Mouse (Mus musculus) intestine, postnatal 0 days (tissue): ENCODE measurements at regions not wholly inside any gene's neighbourhood (a gene's known extent, or its start where the extent isn't known, plus 50 kb on each side); places are given as distances from the start of the nearest gene placed in this dataset.

Experiments
- ATAC-seq: fragments of 200-750 bp; cut with Nextera tagmentation; 2 replicates; pipeline ENCODE4 v1.8.0; 2017; ENCODE audit warnings: mild to moderate bottlenecking, moderate TSS enrichment, moderate library complexity
- H3K27ac ChIP-seq: fragments of 300-500 bp; sonication (generic); 2 replicates; pipeline ENCODE4 v1.5.1; 2014; ENCODE audit warnings: mild to moderate bottlenecking, low read depth, low read length, moderate library complexity
- H3K27me3 ChIP-seq: fragments of 300-500 bp; sonication (generic); replicated peaks from 2 replicates; pipeline ENCODE4 v1.6.1; 2014; ENCODE audit warnings: low read length, mixed read lengths; ENCODE audit not compliant: control insufficient read depth, insufficient read depth
- H3K36me3 ChIP-seq: fragments of 300-500 bp; sonication (generic); 2 replicates; pipeline ENCODE4 v1.6.1; 2014; ENCODE audit warnings: mild to moderate bottlenecking, moderate library complexity; ENCODE audit not compliant: control insufficient read depth, insufficient read depth
- H3K4me1 ChIP-seq: fragments of 300-500 bp; sonication (generic); replicated peaks from 2 replicates; pipeline ENCODE4 v1.6.1; 2014; ENCODE audit warnings: antibody characterized with exemption, low read length, mixed read lengths; ENCODE audit not compliant: control insufficient read depth, insufficient read depth
- H3K4me2 ChIP-seq: fragments of 300-500 bp; sonication (generic); replicated peaks from 2 replicates; pipeline ENCODE4 v1.6.1; 2014; ENCODE audit warnings: low read depth, mild to moderate bottlenecking, moderate library complexity
- H3K4me3 ChIP-seq: fragments of 300-500 bp; sonication (generic); 2 replicates; pipeline ENCODE4 v1.5.1; 2014; ENCODE audit warnings: low read depth, low read length
- H3K9ac ChIP-seq: fragments of 300-500 bp; sonication (generic); 2 replicates; pipeline ENCODE4 v1.6.1; 2014; ENCODE audit warnings: mild to moderate bottlenecking, low read depth, low read length
- H3K9me3 ChIP-seq: fragments of 300-500 bp; sonication (generic); 2 replicates; pipeline ENCODE4 v1.6.1; 2016; ENCODE audit warnings: mixed run types; ENCODE audit not compliant: control insufficient read depth
- CTCF ChIP-seq: sonication (generic); IDR thresholded peaks from 2 replicates; pipeline ENCODE4 v1.5.1; 2016; ENCODE audit warnings: low read depth, mild to moderate bottlenecking, control low read depth, antibody characterized with exemption, moderate library complexity
- WGBS: fragments of 180-500 bp; shearing (Covaris S2); extraction: QIAGEN DNeasy Blood & Tissue Kit; methylation state at CpG from one replicate; pipeline ENCODE4 v1.1.7; 2014; 5-methylcytosine and 5-hydroxymethylcytosine counted together

- Histone ChIP-seq H3K4me3 (no peak overlapping the region), H3K4me2 (no peak overlapping the region), H3K27me3 (no peaks in the 10 kb centered on the region), H3K27ac (no peak overlapping the region), H3K36me3 (no peaks in the 10 kb centered on the region), H3K4me1 (no peaks in the 10 kb centered on the region), H3K9me3 (no peaks in the 10 kb centered on the region), H3K9ac (no peak overlapping the region)
- 83% methylated on average over 1 of the region's 1 CpGs for WGBS
- no peak for ATAC-seq
- no peak for TF ChIP-seq CTCF
These were observed 419.4 kb downstream of the Rapgef2 start for GRCm38 (mm10) chr3:78866896-78867295.

- H3K4me3 ChIP-seq = no peak overlapping the region
- no peak overlapping the region for H3K9ac ChIP-seq
- no peaks in the 10 kb centered on the region for H3K9me3 ChIP-seq
- no peaks in the 10 kb centered on the region for H3K27me3 ChIP-seq
- 85% methylated on average over 9 of the region's 9 CpGs for WGBS
- H3K27ac ChIP-seq = no peak overlapping the region
- no peaks in the 10 kb centered on the region for H3K4me1 ChIP-seq
- no peak for ATAC-seq
- TF ChIP-seq CTCF = no peak
- H3K36me3 ChIP-seq = no peaks in the 10 kb centered on the region
- no peak overlapping the region for H3K4me2 ChIP-seq
These were observed 420.1 kb downstream of the Rapgef2 start for GRCm38 (mm10) chr3:78866083-78866726.

- H3K4me2 ChIP-seq = no peak overlapping the region
- WGBS = 93% methylated on average over 2 of the region's 2 CpGs
These were observed 423.3 kb downstream of the Rapgef2 start for GRCm38 (mm10) chr3:78863005-78863404.

GRCm38 (mm10) chr3:78846617-78847318 lies 439.5 kb downstream of the Rapgef2 start:
- Histone ChIP-seq H3K9me3 (no peaks in the 10 kb centered on the region), H3K9ac (no peak overlapping the region), H3K27ac (no peak overlapping the region), H3K4me3 (no peak overlapping the region), H3K4me1 (no peaks in the 10 kb centered on the region), H3K4me2 (no peak overlapping the region), H3K27me3 (no peaks in the 10 kb centered on the region), H3K36me3 (no peaks in the 10 kb centered on the region)
- 72% methylated on average over 7 of the region's 8 CpGs for WGBS
- no peak for ATAC-seq
- TF ChIP-seq CTCF = no peak

More at GRCm38 (mm10) chr3:78863005-78863404, 423.3 kb downstream of the Rapgef2 start:
- H3K9ac ChIP-seq = no peak overlapping the region
- no peaks in the 10 kb centered on the region for H3K36me3 ChIP-seq
- no peaks in the 10 kb centered on the region for H3K9me3 ChIP-seq
- no peaks in the 10 kb centered on the region for H3K4me1 ChIP-seq
- no peaks in the 10 kb centered on the region for H3K27me3 ChIP-seq
- no peak for TF ChIP-seq CTCF
- H3K4me3 ChIP-seq = no peak overlapping the region
- no peak for ATAC-seq
- no peak overlapping the region for H3K27ac ChIP-seq

DNA sequence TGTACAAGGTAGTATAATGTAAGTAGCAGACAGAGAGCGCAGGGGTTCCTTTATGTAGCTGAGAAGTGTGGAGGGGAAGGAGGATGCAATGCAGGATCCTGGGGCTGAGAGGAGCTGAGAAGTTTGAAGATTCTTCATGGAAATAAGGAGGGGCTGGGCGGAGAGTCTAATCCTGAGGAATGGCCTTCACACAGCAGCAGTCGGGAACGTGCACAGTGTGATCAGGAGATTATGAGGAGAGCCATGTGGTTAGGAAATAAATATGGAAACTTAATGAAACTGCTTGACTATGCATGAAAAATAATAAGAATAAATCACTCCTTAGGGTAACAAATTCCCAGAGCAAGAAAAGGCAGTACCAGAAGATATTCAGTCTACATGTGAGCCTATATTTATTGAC lies 445.1 kb downstream of the Rapgef2 start:
- Histone ChIP-seq H3K9me3 (no peaks in the 10 kb centered on the region), H3K4me3 (no peak overlapping the region), H3K36me3 (no peaks in the 10 kb centered on the region), H3K27me3 (no peaks in the 10 kb centered on the region), H3K4me1 (no peaks in the 10 kb centered on the region), H3K4me2 (no peak overlapping the region), H3K27ac (no peak overlapping the region), H3K9ac (no peak overlapping the region)
- no peak for TF ChIP-seq CTCF
- ATAC-seq = no peak
- WGBS = 68% methylated on average over 4 of the region's 4 CpGs

DNA sequence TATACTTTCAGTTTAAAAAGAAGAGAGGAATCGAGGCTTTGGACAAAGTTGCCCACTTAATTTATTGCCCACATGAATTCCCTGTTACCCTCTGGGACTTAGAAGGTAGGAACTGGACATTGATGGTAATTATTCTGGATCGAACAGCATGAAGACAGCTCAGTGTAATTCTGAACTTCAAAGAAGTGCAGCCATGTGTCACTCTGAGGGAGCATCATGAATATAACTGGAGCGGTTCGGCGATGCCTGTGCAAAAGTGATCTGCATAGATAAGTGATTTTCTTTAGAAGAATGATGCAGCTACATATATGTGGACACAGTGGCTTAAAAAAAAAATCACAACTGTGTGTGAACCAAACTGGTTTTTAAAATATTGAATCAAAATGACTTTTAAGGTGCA lies 449.5 kb downstream of the Rapgef2 start:
- 90% methylated on average over 5 of the region's 5 CpGs for WGBS
- no peak for ATAC-seq

More for the DNA sequence above, 449.5 kb downstream of the Rapgef2 start:
- no peaks in the 10 kb centered on the region for H3K4me1 ChIP-seq
- H3K4me2 ChIP-seq = no peak overlapping the region
- no peak for TF ChIP-seq CTCF
- H3K27me3 ChIP-seq = no peaks in the 10 kb centered on the region
- no peaks in the 10 kb centered on the region for H3K36me3 ChIP-seq
- H3K27ac ChIP-seq = no peak overlapping the region
- H3K9ac ChIP-seq = no peak overlapping the region
- H3K4me3 ChIP-seq = no peak overlapping the region
- no peaks in the 10 kb centered on the region for H3K9me3 ChIP-seq
